Mouse (Mus musculus): ENCODE results near the gene Olfr153. TPM values are rescaled to one million over a fixed set of nuclear protein-coding genes. Genes with fewer than 3 reads are reported as not detected.
"Not testable (repeated sequence)": the region's sequence is repeated elsewhere in the genome, so short reads cannot be mapped to it uniquely, and the experiment has no call there.

The Olfr153 gene
- total RNA-seq (2018; cell fraction: chromatin; rRNA removed), result not detected
- not detected for total RNA-seq (2018; cell fraction: cytosol; rRNA removed)
- not detected for total RNA-seq (2018; cell fraction: nucleus; rRNA removed)
- polyA plus RNA-seq (2018), result not detected in 3 replicates

DNA sequence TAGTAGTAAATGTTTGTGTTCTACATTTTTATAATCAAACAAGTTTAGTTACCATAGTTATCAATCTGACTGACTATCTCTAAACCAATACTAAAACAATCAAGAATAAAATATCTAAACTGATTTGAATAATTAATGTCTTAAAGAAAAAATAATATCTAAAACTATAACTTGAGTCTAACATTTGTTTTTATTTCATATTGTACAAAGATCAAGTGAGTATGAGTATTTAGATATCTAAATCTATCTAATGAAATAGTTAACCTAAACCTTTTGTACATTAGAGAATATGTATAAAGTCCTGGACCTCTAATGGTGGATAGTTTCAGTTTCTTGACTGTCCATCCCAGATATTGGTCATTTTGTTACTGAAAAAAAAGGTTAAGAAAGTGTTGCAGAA lies at the start of gene Olfr153:
Gene Olfr153, plus strand, starts transcription at position 301 of the 400 bp plus-strand sequence.
- no peaks in the 10 kb centered on the region for H3K36me3 ChIP-seq (ENCODE audit: inconsistent target)
- H3K79me2 ChIP-seq (ENCODE audit: inconsistent target), result no peaks in the 10 kb centered on the region
- H3K27ac ChIP-seq, result no peak within 1 kb of the TSS
- no peak within 1 kb of the TSS for H3K4me3 ChIP-seq (ENCODE audit: inconsistent target)

DNA sequence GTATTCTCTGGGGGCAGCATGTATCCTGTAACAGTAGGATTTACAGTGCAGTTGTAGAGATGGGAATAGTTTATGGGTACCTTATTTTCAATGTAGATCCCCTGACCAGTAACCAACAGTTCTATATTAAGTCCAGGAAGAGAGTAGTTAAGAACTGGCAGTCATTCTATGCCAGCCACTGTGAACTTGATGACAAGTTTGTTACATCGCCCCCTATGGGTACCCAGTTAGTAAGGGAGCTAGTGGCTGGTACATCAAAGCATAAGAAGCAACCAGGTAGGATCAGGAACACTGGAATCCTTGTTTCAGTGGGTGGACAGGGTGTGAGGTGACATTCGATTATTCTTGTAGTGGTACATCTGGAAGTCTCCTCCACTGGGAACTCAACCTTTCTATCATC lies 49.3 kb upstream of the Olfr153 start:
- no peak overlapping the region for H3K4me3 ChIP-seq (ENCODE audit: inconsistent target)
- H3K27ac ChIP-seq, result no peak overlapping the region
- no peaks in the 10 kb centered on the region for H3K79me2 ChIP-seq (ENCODE audit: inconsistent target)
- no peaks in the 10 kb centered on the region for H3K36me3 ChIP-seq (ENCODE audit: inconsistent target)
- WGBS (ENCODE audit: missing documents), result 68% methylated on average over 2 of the region's 2 CpGs

GRCm38 (mm10) chr2:87496993-87497392 lies 34.6 kb upstream of the Olfr153 start, which contains the start of gene Pramel7:
Gene Pramel7, minus strand, starts transcription at chr2:87497093.
- H3K27ac ChIP-seq; H3K79me2 ChIP-seq (ENCODE audit: inconsistent target); H3K4me3 ChIP-seq (ENCODE audit: inconsistent target); H3K36me3 ChIP-seq (ENCODE audit: inconsistent target): not testable (repeated sequence)
- WGBS (ENCODE audit: missing documents), result no CpG with 5 or more reads among the region's 5 CpGs

DNA sequence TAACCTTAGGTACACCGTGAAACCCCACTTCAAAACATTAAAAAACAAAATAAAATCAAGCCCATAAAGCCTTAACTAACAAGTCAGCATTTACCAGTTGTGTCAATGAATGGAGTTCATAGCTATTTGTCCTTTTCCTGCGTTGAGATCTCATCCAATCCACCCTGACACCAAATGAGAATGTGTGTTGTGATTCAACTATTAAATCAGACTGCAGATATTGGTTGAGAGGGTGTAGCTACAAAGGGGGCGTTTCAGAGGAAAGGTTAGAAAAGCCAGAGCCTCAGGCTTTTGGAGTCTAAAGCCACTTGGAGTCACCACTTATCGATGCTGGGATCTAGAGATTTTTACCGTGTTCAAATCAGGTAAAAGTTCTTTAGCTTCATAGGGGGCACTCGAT lies 25.3 kb upstream of the Olfr153 start, which contains the start of gene Pramel6:
Gene Pramel6, plus strand, starts transcription at position 301 of the 400 bp plus-strand sequence.
- no peak within 1 kb of the TSS for H3K4me3 ChIP-seq (ENCODE audit: inconsistent target)
- H3K79me2 ChIP-seq (ENCODE audit: inconsistent target), result no peaks in the 10 kb centered on the region
- no peaks in the 10 kb centered on the region for H3K36me3 ChIP-seq (ENCODE audit: inconsistent target)
- no peak within 1 kb of the TSS for H3K27ac ChIP-seq
- WGBS (ENCODE audit: missing documents), result 79% methylated on average over 6 of the region's 6 CpGs

- WGBS (ENCODE audit: missing documents), result 88% methylated on average over 2 of the region's 2 CpGs
- H3K4me3 ChIP-seq (ENCODE audit: inconsistent target), result no peak overlapping the region
- no peaks in the 10 kb centered on the region for H3K36me3 ChIP-seq (ENCODE audit: inconsistent target)
- no peak overlapping the region for H3K27ac ChIP-seq
- H3K79me2 ChIP-seq (ENCODE audit: inconsistent target), result no peaks in the 10 kb centered on the region
These were observed 16.6 kb upstream of the Olfr153 start for GRCm38 (mm10) chr2:87515046-87515445.

DNA sequence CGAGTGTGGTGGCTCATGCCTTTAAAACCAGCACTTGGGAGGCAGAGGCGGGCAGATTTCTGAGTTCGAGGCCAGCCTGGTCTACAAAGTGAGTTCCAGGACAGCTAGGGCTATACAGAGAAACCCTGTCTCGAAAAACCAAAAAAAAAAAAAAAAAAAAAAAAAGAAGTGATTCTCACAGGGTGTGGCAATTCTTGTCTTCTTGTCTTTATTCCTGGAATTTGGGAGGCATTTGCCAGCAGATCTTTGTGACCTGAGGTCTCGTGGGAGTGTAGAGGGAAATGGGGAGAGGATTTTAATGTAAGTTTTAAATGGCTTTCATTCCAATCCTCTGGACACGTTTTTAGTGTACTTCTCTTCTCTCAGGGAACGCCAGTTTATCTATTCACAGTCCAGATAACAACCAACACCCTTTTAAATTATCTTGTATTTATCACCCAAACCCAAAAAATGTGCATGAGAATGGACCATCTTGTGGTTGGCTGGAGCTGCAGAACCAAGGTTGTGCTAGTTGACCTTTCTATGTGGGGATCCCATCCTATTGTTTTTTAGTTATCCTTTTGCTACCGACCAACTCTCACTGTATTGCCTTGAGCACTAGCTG lies 16.0 kb upstream of the Olfr153 start:
- WGBS (ENCODE audit: missing documents), result 82% methylated on average over 7 of the region's 8 CpGs
- no peak overlapping the region for H3K4me3 ChIP-seq (ENCODE audit: inconsistent target)
- no peaks in the 10 kb centered on the region for H3K36me3 ChIP-seq (ENCODE audit: inconsistent target)
- H3K79me2 ChIP-seq (ENCODE audit: inconsistent target), result no peaks in the 10 kb centered on the region
- no peak overlapping the region for H3K27ac ChIP-seq

- H3K79me2 ChIP-seq (ENCODE audit: inconsistent target), result no peaks in the 10 kb centered on the region
- 81% methylated on average over 3 of the region's 3 CpGs for WGBS (ENCODE audit: missing documents)
These were observed 15.0 kb upstream of the Olfr153 start for GRCm38 (mm10) chr2:87516581-87516980.

DNA sequence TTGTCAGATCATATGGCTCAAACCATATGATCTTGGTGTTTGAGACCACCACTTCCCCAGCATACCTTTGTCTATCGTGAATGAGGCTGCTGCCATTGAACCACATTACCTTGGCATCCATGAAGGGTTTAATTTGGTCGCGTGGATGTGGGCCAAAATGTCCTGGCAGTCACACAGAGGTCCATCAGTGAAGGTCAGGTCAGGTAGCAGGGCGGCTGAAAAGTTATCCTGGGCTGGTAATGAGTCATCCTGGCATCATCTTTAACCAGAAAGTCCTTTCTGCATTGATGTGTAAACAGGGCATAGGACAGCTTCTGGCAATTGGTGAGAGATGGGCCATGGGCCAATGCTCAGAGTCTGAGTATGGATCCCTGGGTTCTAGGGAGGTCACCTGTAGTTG lies 10.9 kb upstream of the Olfr153 start:
- Histone ChIP-seq H3K4me3 (ENCODE audit: inconsistent target) (no peak overlapping the region), H3K79me2 (ENCODE audit: inconsistent target) (no peaks in the 10 kb centered on the region), H3K36me3 (ENCODE audit: inconsistent target) (no peaks in the 10 kb centered on the region), H3K27ac (no peak overlapping the region)
- 84% methylated on average over 4 of the region's 4 CpGs for WGBS (ENCODE audit: missing documents)

More at GRCm38 (mm10) chr2:87516581-87516980, 15.0 kb upstream of the Olfr153 start:
- H3K27ac ChIP-seq, result no peak overlapping the region
- H3K4me3 ChIP-seq (ENCODE audit: inconsistent target), result no peak overlapping the region
- H3K36me3 ChIP-seq (ENCODE audit: inconsistent target), result no peaks in the 10 kb centered on the region

- H3K79me2 ChIP-seq (ENCODE audit: inconsistent target); H3K36me3 ChIP-seq (ENCODE audit: inconsistent target); H3K27ac ChIP-seq; H3K4me3 ChIP-seq (ENCODE audit: inconsistent target): not testable (repeated sequence)
- WGBS (ENCODE audit: missing documents), result 26% methylated on average over 32 of the region's 39 CpGs
These were observed 5.5 kb upstream of the Olfr153 start for GRCm38 (mm10) chr2:87525899-87526616.

DNA sequence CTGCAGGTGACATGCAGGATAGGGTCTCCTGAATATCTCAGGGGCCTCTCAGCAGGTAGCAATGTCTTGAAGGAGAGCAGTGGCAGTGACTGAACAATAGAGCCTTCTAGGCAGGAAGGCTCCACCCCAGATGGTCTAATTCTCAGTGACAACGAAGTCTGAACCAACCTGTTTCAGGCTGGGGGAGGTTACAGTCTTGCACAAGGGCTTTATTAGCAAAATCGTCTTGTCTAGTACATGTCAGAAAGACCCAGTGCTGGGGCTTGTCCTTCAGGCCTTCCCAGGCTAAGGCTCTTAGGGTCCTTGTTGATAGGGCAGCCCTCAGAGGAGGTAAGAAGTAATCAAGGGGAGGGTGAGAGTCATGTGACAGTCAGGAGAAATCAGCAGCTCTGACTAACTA lies 3.2 kb downstream of the Olfr153 start:
- no peak overlapping the region for H3K4me3 ChIP-seq (ENCODE audit: inconsistent target)
- WGBS (ENCODE audit: missing documents), result 56% methylated on average over 2 of the region's 2 CpGs
- no peaks in the 10 kb centered on the region for H3K79me2 ChIP-seq (ENCODE audit: inconsistent target)
- H3K27ac ChIP-seq, result no peak overlapping the region
- H3K36me3 ChIP-seq (ENCODE audit: inconsistent target), result no peaks in the 10 kb centered on the region

- no peaks in the 10 kb centered on the region for H3K79me2 ChIP-seq (ENCODE audit: inconsistent target)
- no peak within 1 kb of the TSS for H3K4me3 ChIP-seq (ENCODE audit: inconsistent target)
- no peaks in the 10 kb centered on the region for H3K36me3 ChIP-seq (ENCODE audit: inconsistent target)
- 83% methylated on average over 1 of the region's 1 CpGs for WGBS (ENCODE audit: missing documents)
- no peak within 1 kb of the TSS for H3K27ac ChIP-seq
These were observed 13.8 kb downstream of the Olfr153 start, which contains the start of gene Olfr1128 for GRCm38 (mm10) chr2:87545442-87545841. Gene Olfr1128, minus strand, starts transcription at chr2:87545542.

- H3K27ac ChIP-seq; H3K79me2 ChIP-seq (ENCODE audit: inconsistent target); H3K36me3 ChIP-seq (ENCODE audit: inconsistent target); H3K4me3 ChIP-seq (ENCODE audit: inconsistent target): not testable (repeated sequence)
- WGBS (ENCODE audit: missing documents), result 50% methylated on average over 1 of the region's 1 CpGs
These were observed 42.0 kb downstream of the Olfr153 start, which contains the start of gene Olfr1129 for GRCm38 (mm10) chr2:87573602-87574001. Gene Olfr1129, plus strand, starts transcription at chr2:87573902.

All from macrophage (primary cell).